Mouse (Mus musculus): Measurements from ENCODE around the gene Cap1. TPM values are rescaled to one million over a fixed set of nuclear protein-coding genes. Genes with fewer than 3 reads are reported as not detected.

Cap1 gene
- polyA plus RNA-seq, 1 experiment = 62.4 TPM

- no peak overlapping the region for H3K27ac ChIP-seq (ENCODE audit: control insufficient read depth, insufficient read depth, low read depth, low read length)
- TF ChIP-seq CTCF (IDR thresholded peaks at IDR 0.05; ENCODE audit: control insufficient read depth, insufficient read depth, insufficient replicate concordance, low read depth, low read length) (no peak), POLR2A (IDR thresholded peaks at IDR 0.05; ENCODE audit: control insufficient read depth, low read depth, low read length) (no peak)
- no peaks in the 10 kb centered on the region for H3K36me3 ChIP-seq (ENCODE audit: control insufficient read depth, insufficient read depth, low read length)
- no peaks in the 10 kb centered on the region for H3K27me3 ChIP-seq (ENCODE audit: control insufficient read depth, insufficient read depth, low read length)
- no peak overlapping the region for H3K4me3 ChIP-seq (ENCODE audit: control insufficient read depth, low read depth, low read length)
- H3K4me1 ChIP-seq (ENCODE audit: control insufficient read depth, insufficient read depth, low read length) = 0 out of 2 replicates have a peak, but pooled peaks cover 2% of the 10 kb centered on the region
Observed at GRCm38 (mm10) chr4:122816202-122816601, 69.7 kb downstream of the Cap1 start.

GRCm38 (mm10) chr4:122811824-122812223 lies 74.0 kb downstream of the Cap1 start:
- H3K4me1 ChIP-seq (ENCODE audit: control insufficient read depth, insufficient read depth, low read length) = no peaks in the 10 kb centered on the region
- no peak for TF ChIP-seq CTCF (IDR thresholded peaks at IDR 0.05; ENCODE audit: control insufficient read depth, insufficient read depth, insufficient replicate concordance, low read depth, low read length)
- TF ChIP-seq POLR2A (IDR thresholded peaks at IDR 0.05; ENCODE audit: control insufficient read depth, low read depth, low read length) = no peak
- H3K4me3 ChIP-seq (ENCODE audit: control insufficient read depth, low read depth, low read length) = no peak overlapping the region
- no peak overlapping the region for H3K27ac ChIP-seq (ENCODE audit: control insufficient read depth, insufficient read depth, low read depth, low read length)
- no peaks in the 10 kb centered on the region for H3K36me3 ChIP-seq (ENCODE audit: control insufficient read depth, insufficient read depth, low read length)
- H3K27me3 ChIP-seq (ENCODE audit: control insufficient read depth, insufficient read depth, low read length) = no peaks in the 10 kb centered on the region

GRCm38 (mm10) chr4:122811180-122811579 lies 74.7 kb downstream of the Cap1 start:
- Histone ChIP-seq H3K4me1 (ENCODE audit: control insufficient read depth, insufficient read depth, low read length) (no peaks in the 10 kb centered on the region), H3K4me3 (ENCODE audit: control insufficient read depth, low read depth, low read length) (no peak overlapping the region), H3K27ac (ENCODE audit: control insufficient read depth, insufficient read depth, low read depth, low read length) (no peak overlapping the region), H3K36me3 (ENCODE audit: control insufficient read depth, insufficient read depth, low read length) (no peaks in the 10 kb centered on the region), H3K27me3 (ENCODE audit: control insufficient read depth, insufficient read depth, low read length) (no peaks in the 10 kb centered on the region)
- TF ChIP-seq POLR2A (IDR thresholded peaks at IDR 0.05; ENCODE audit: control insufficient read depth, low read depth, low read length) (no peak), CTCF (IDR thresholded peaks at IDR 0.05; ENCODE audit: control insufficient read depth, insufficient read depth, insufficient replicate concordance, low read depth, low read length) (no peak)

Other genes with a start within 250 kb of the Cap1 start
- gene 9530002B09Rik, start 196.8 kb downstream of the Cap1 start, polyA plus RNA-seq (2012; rRNA removed) = 3.1 and 3.6 TPM in 2 replicates
- gene Ppt1, start 49.8 kb downstream of the Cap1 start, polyA plus RNA-seq (2012; rRNA removed) = 84.2 and 122 TPM in 2 replicates
- gene Mfsd2a, start 75.1 kb upstream of the Cap1 start, polyA plus RNA-seq (2012; rRNA removed) = 6.9 and 8.7 TPM in 2 replicates
- 0.44 and 0.60 TPM in 2 replicates for gene Mycl, start 109.6 kb upstream of the Cap1 start, polyA plus RNA-seq (2012; rRNA removed)
- gene Trit1, start 130.5 kb upstream of the Cap1 start, polyA plus RNA-seq (2012; rRNA removed) = 1.9 and 2.2 TPM in 2 replicates
- gene Bmp8b, start 219.1 kb upstream of the Cap1 start, polyA plus RNA-seq (2012; rRNA removed) = 2.8 TPM in 2 replicates
- gene Oxct2b, start 230.2 kb upstream of the Cap1 start, polyA plus RNA-seq (2012; rRNA removed) = 237 and 290 TPM in 2 replicates

Measured in testis, adult 2 months (tissue).